Mouse (Mus musculus) hematopoietic stem cell, adult 5-6 weeks (primary cell): ENCODE results near the gene Tex26. TPM values are rescaled to one million over a fixed set of nuclear protein-coding genes. Genes with fewer than 3 reads are reported as not detected.

Experiments
- ATAC-seq, 2 experiments: fragments of 125-278 bp in 1 of 2; replicated peaks in 1 of 2; 2 replicates each; pipeline ENCODE4 v1.8.0; 2016 to 2017; ENCODE audit warnings: inconsistent platforms in 2 of 2, mild to moderate bottlenecking in 2 of 2, moderate number of reproducible peaks in 2 of 2, low read depth in 1 of 2, moderate TSS enrichment in 1 of 2; ENCODE audit not compliant: low FRiP score in 2 of 2, poor library complexity in 2 of 2, severe bottlenecking in 2 of 2, insufficient read depth in 1 of 2, low TSS enrichment in 1 of 2
- total RNA-seq: library from RNA; stranded (forward); fragments of 172-1452, 232-1000 nt; gene quantifications from 2 replicates; pipeline ENCODE4 v1.2.3, GENCODE M21; 2017

Gene Tex26
- total RNA-seq, 1 experiment from 2014 or later, result not detected

DNA sequence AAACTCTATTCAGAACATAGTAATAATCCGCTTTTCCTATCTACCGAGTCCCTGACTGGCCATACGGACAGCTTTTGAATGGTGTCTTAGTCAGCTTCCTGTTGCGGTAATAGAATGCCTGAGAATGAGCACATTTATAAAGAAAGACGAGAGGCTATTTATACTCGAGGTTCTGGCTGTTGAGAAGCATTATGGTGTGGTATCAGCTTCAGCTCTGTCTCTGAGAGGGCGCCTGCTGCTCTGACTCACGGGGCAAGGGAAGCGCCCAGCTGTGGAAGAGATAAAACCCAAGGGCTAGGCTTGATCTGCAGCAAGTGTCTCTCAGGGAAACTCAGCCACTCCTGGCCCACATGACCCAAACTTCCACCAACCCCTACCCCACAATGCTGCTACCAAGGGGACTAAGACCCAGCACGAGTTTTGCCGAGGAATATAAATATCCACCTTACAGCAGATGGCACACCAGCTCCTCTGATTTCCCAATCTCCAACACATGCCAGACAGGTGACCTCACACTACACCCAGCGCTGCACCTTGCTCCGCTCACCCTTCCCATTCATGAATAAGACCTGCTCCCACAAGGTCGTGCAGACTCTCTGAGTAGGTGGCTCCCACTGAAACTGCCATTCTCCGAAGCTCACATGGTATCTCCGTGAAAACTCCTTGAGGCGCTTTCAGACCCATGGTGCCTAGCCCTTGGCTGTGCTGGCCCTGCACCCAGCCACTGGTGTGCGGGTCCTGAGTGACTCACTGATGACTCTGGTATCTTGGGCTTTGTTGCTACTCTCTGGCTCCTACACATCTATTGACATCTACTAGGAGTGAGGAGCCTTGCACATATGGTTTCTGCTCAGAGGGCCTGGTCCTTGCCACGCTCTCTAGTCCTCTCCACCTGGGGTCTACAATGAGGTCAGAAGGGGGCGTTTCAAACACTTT, 68.9 kb downstream of the Tex26 start:
- no peak for ATAC-seq

- ATAC-seq, result no peak
Measured at GRCm38 (mm10) chr5:149510323-149510722, 70.9 kb downstream of the Tex26 start.

DNA sequence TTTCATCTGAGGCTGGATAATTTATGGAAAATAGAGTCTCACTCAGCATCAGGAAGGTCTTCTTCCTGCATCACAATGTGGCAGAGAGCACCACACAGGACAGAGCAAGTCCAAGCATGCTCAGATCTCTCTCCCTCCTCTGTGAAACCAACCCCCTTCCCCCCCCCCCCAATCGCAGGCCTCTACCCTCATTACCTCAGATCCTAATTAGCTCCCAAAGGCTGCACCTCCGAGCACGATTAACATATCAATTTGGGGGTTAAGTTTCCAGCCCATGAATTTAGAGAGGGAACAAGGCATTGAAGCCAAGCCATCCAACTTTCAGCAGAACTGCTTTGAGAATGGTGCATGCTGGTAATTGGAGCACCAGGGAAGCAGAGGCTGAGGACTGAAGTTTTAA, 73.2 kb downstream of the Tex26 start:
- no peak for ATAC-seq

DNA sequence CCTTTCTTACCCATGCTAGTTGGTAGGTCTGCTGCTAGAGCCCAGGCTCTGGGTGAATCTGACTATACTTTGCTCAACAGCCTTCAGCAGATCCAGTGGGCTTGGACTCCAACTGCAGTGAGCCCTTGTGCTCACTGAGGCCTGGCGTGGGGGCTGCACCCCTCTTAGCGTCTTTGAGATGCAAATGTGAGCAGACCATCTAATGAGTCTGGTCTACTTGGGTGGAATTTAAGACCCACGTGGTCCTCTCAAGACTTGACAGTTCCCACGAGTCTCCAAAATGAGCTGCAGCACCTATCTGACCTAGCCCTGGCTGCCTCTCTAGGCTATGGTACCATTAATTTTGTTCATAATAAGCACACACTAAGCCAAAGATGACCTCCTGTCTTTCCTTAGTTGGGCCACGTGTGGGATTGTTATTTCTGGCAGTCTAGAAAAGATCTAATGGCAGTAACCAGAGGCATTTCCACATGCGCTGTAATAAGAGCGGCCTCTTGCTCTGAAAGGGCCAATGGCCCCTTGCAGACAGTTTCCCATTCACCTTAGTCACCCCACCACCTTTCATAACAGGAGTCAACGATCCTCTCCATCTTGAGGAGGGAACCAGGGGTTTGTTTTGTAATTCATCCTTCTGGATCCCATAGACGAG, 74.1 kb downstream of the Tex26 start:
- ATAC-seq, result no peak

GRCm38 (mm10) chr5:149514087-149514671, 74.7 kb downstream of the Tex26 start:
- ATAC-seq, result peak; percentile 44 to 46; a peak in 2 of 4 replicates

DNA sequence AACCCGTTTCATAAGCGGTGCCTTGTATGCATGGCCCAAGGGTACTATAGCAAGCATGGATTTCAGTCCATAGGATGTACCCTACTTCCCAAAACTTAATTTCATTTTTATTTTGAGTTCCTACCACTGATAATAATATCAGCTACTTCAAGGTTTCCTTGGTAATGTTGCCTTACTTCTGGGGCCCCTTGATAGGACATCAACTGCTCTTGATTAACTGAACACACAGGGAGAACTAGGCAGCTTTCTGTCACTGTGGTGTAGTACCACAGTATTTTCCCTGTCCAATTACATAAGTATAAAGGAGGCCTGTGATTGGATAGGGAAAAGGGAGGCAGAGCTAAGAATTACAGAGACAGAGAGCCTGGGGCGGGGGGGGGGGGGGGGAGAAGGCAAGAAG, 75.4 kb downstream of the Tex26 start:
- no peak for ATAC-seq

DNA sequence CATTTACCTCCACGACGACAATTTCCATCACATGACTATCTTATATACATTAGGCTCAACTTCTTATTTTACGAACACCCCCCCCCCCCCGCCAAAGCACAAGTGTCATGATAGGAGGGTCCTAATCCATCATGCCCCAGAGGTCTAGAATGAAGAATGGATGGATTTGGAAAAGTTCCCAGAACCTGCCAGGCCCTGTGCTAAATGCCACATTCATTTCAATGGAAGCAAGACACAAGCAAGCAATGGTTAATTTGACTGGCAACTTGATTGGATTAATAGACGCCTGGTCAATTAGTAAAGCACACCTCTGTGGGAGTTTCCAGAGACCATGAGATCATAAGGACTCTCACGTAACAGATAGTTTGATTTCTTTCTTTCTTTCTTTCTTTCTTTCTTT, 77.7 kb downstream of the Tex26 start:
- no peak for ATAC-seq

Other genes with a start within 250 kb of the Tex26 start
- 324 and 337 TPM in 2 replicates for gene Alox5ap, start 174.9 kb upstream of the Tex26 start, total RNA-seq
- gene Medag, start 27.9 kb upstream of the Tex26 start, total RNA-seq, result 0.30 and 1.2 TPM in 2 replicates
- 0.38 TPM in 1 of 2 replicates, not detected in the other for gene Wdr95, start 89.0 kb downstream of the Tex26 start, total RNA-seq
- gene Hsph1, start 196.7 kb downstream of the Tex26 start, total RNA-seq, result 27.9 and 40.5 TPM in 2 replicates
- gene B3glct, start 238.6 kb downstream of the Tex26 start, total RNA-seq, result 7.9 and 8.2 TPM in 2 replicates